Mouse (Mus musculus) heart, embryonic 11.5 days (tissue): ENCODE measurements around the gene Csf2rb. TPM values are rescaled to one million over a fixed set of nuclear protein-coding genes. Genes with fewer than 3 reads are reported as not detected.

ENCODE experiments used
- ATAC-seq: fragments of 200-750 bp; cut with Nextera tagmentation; replicated peaks from 2 replicates; pipeline ENCODE4 v1.8.0; 2017; ENCODE audit warnings: moderate library complexity; ENCODE audit not compliant: insufficient number of reproducible peaks, low FRiP score, low TSS enrichment
- H3K27ac ChIP-seq: fragments of 300-500 bp; sonication (generic); 2 replicates; pipeline ENCODE4 v1.5.1; 2014; ENCODE audit warnings: mild to moderate bottlenecking, low read depth, low read length
- H3K27me3 ChIP-seq: fragments of 300-500 bp; sonication (generic); 2 replicates; pipeline ENCODE4 v1.6.1; 2014; ENCODE audit warnings: mild to moderate bottlenecking, low read length, mixed read lengths; ENCODE audit not compliant: control insufficient read depth, insufficient read depth
- H3K36me3 ChIP-seq: fragments of 300-500 bp; sonication (generic); 2 replicates; pipeline ENCODE4 v1.6.1; 2014; ENCODE audit warnings: mild to moderate bottlenecking, low read length, moderate library complexity, mixed read lengths; ENCODE audit not compliant: control insufficient read depth, insufficient read depth
- H3K4me1 ChIP-seq: fragments of 300-500 bp; sonication (generic); 2 replicates; pipeline ENCODE4 v1.6.1; 2014; ENCODE audit warnings: low read length; ENCODE audit not compliant: control insufficient read depth, insufficient read depth
- H3K4me2 ChIP-seq: fragments of 300-500 bp; sonication (generic); 2 replicates; pipeline ENCODE4 v1.6.1; 2014; ENCODE audit warnings: mild to moderate bottlenecking, moderate library complexity
- H3K4me3 ChIP-seq: fragments of 300-500 bp; sonication (generic); 2 replicates; pipeline ENCODE4 v1.5.1; 2014; ENCODE audit warnings: low read depth, low read length
- H3K9ac ChIP-seq: fragments of 300-500 bp; sonication (generic); 2 replicates; pipeline ENCODE4 v1.6.1; 2014; ENCODE audit warnings: mild to moderate bottlenecking, low read depth, low read length, moderate library complexity
- H3K9me3 ChIP-seq: fragments of 300-500 bp; sonication (generic); replicated peaks from 2 replicates; pipeline ENCODE4 v1.6.1; 2016; ENCODE audit warnings: low read length; ENCODE audit not compliant: control insufficient read depth
- WGBS: fragments of 180-500 bp; shearing (Covaris S2); extraction: QIAGEN DNeasy Blood & Tissue Kit; methylation state at CpG from one replicate; pipeline ENCODE4 v1.1.7; 2014; ENCODE audit not compliant: insufficient replicate concordance; 5-methylcytosine and 5-hydroxymethylcytosine counted together
- polyA plus RNA-seq: library from polyadenylated mRNA; unstranded; fragments of >200 nt; fragmentation: Nextera tagmentation; extraction: Ambion mirVana; gene quantifications from 2 replicates; pipeline ENCODE4 v1.2.1, GENCODE M21; 2014

Csf2rb gene
- polyA plus RNA-seq, 1 experiment from 2014 or later, result 6.6 TPM

- no peaks in the 10 kb centered on the region for H3K9me3 ChIP-seq
- whole genome bisulfite sequencing, result 77% methylated on average over 10 of the region's 10 CpGs
- H3K27me3 ChIP-seq, result peaks cover 2% of the 10 kb centered on the region; the same call in 1 of the 2 replicates
- no peak overlapping the region for H3K9ac ChIP-seq
- H3K4me1 ChIP-seq, result no peaks in the 10 kb centered on the region
- no peak for ATAC-seq
- no peak overlapping the region for H3K4me3 ChIP-seq
- no peak overlapping the region for H3K4me2 ChIP-seq
- no peaks in the 10 kb centered on the region for H3K36me3 ChIP-seq
- H3K27ac ChIP-seq, result no peak overlapping the region
Measured at GRCm38 (mm10) chr15:78377859-78378258, 52.3 kb downstream of the Csf2rb start.

- WGBS, result 74% methylated on average over 10 of the region's 10 CpGs
- H3K36me3 ChIP-seq, result no peaks in the 10 kb centered on the region
Measured at GRCm38 (mm10) chr15:78378556-78378955, 53.0 kb downstream of the Csf2rb start.

GRCm38 (mm10) chr15:78380208-78380607, 54.7 kb downstream of the Csf2rb start:
- 79% methylated on average over 2 of the region's 2 CpGs for WGBS
- no peaks in the 10 kb centered on the region for H3K4me1 ChIP-seq
- H3K27ac ChIP-seq, result no peak overlapping the region
- H3K9me3 ChIP-seq, result no peaks in the 10 kb centered on the region
- no peak overlapping the region for H3K4me3 ChIP-seq
- peaks cover 2% of the 10 kb centered on the region; the same call in 1 of the 2 replicates for H3K27me3 ChIP-seq
- H3K36me3 ChIP-seq, result no peaks in the 10 kb centered on the region
- no peak overlapping the region for H3K4me2 ChIP-seq
- ATAC-seq, result no peak
- H3K9ac ChIP-seq, result no peak overlapping the region

More at GRCm38 (mm10) chr15:78378556-78378955, 53.0 kb downstream of the Csf2rb start:
- no peak overlapping the region for H3K4me2 ChIP-seq
- no peak overlapping the region for H3K27ac ChIP-seq
- ATAC-seq, result no peak
- no peaks in the 10 kb centered on the region for H3K4me1 ChIP-seq
- no peak overlapping the region for H3K9ac ChIP-seq
- no peak overlapping the region for H3K4me3 ChIP-seq
- H3K9me3 ChIP-seq, result no peaks in the 10 kb centered on the region
- H3K27me3 ChIP-seq, result peaks cover 2% of the 10 kb centered on the region; the same call in 1 of the 2 replicates

- Histone ChIP-seq H3K4me1 (no peaks in the 10 kb centered on the region), H3K27me3 (peaks cover 2% of the 10 kb centered on the region; the same call in 1 of the 2 replicates), H3K9ac (no peak overlapping the region), H3K36me3 (no peaks in the 10 kb centered on the region), H3K27ac (no peak overlapping the region), H3K4me2 (no peak overlapping the region), H3K9me3 (no peaks in the 10 kb centered on the region), H3K4me3 (no peak overlapping the region)
- WGBS, result 62% methylated on average over 4 of the region's 4 CpGs
- no peak for ATAC-seq
Measured at GRCm38 (mm10) chr15:78380741-78381140, 55.2 kb downstream of the Csf2rb start.

DNA sequence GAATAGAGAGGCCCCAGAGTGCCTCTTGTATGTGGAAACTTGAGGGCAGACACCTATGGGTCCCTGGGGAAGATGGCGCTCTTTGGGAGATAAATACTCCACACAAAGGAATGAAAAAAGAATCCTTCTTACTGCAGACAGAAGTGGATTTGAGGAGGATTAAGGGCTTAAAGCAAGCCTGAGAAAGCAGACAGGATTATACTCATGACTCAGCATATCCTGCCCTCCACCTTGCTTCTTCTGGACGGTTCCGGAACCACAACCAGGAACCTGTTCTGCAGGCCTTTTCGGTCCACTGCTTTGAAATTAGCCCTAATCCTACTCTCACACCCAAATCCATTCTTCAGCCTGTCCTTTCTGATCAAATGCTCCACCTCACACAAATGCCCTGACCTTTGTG, 56.6 kb downstream of the Csf2rb start:
- H3K36me3 ChIP-seq, result no peaks in the 10 kb centered on the region
- H3K9ac ChIP-seq, result no peak overlapping the region
- no peaks in the 10 kb centered on the region for H3K4me1 ChIP-seq
- peaks cover 2% of the 10 kb centered on the region; the same call in 1 of the 2 replicates for H3K27me3 ChIP-seq
- H3K4me3 ChIP-seq, result no peak overlapping the region
- WGBS, result 85% methylated on average over 4 of the region's 4 CpGs
- H3K9me3 ChIP-seq, result no peaks in the 10 kb centered on the region
- H3K27ac ChIP-seq, result no peak overlapping the region
- ATAC-seq, result no peak
- no peak overlapping the region for H3K4me2 ChIP-seq

DNA sequence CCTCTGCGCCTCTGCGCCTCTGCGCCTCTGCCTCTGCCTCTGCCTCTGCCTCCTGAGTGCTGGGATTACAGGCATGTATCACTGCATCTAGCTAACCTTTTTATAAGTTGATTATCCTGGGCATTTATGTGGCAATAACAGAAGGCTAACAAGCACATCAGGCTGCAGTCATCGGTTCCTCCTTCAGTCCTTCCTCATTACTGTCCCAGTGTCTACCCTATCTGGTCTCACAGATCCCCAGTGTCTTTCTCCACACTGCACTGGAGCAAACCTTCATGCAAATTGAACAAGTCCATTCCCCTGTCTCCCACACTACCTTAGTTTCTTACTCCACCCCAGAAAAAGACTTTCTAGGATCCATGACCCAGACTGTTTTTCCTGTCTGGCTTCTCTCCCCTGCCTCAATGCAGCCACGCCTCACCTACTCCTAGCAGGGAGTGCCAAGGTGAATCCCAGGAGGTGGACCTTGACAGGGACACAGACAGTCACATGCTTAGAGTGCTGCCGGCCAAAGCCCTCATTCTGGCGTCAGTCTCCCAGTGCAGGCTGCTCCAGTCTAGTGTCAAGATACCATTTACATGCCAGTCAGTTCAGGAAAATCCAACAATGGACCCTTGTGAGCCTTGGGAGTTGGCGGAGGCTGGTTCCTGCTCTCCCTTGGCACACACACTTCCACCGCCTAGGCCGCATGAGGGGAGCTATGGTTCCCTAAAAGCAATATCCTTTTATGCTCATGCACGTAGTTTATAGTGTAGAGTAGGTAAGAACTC, 58.1 kb downstream of the Csf2rb start:
- 80% methylated on average over 11 of the region's 11 CpGs for WGBS
- Histone ChIP-seq H3K36me3 (no peaks in the 10 kb centered on the region), H3K27me3 (peaks cover 3% of the 10 kb centered on the region; the same call in 1 of the 2 replicates), H3K4me2 (no peak overlapping the region), H3K4me3 (no peak overlapping the region), H3K27ac (no peak overlapping the region), H3K4me1 (no peaks in the 10 kb centered on the region), H3K9ac (no peak overlapping the region), H3K9me3 (no peaks in the 10 kb centered on the region)
- ATAC-seq, result no peak

DNA sequence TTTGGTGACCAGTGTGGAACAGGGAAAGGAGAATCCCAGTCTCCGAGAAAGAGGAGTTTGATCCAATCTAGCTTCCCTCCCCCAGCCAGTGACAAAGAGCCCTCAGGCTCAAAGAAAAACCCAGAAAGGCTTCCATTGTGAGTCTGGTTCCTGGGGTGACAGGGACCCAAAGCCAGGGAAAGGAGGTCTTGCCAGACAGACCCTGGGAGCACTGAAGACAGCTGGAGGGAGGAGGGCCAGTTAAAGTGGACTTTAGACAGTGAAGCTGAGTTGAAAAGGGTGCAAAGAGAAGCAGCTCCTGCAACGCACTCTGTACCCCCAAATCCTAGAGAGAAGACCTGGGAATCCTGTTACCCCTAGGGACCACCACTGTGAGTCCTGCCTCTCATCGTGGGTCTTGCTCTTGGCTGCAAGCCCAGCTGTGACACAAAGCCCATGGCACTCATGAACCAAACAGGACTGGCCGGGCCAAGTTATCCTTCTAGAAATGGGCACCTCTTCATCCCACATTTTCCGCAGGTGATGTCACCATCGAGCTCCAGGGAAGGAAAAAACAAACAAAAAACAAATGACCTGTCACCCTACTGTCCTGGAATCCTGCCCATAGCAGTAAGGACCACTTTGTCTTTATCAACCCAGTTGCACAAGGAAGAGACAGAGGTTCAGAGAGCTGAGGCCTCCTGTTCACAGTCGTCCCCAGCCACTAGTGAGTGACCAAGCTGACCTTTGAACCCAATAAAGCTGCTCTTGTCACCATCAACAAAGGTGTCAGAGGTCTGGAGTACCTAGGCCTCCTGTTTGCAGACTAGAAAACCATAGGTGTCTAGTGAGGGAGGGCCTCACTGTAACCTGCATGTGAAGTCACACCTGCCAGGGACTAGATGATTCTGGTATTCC, 58.9 kb downstream of the Csf2rb start:
- no peak for ATAC-seq
- Histone ChIP-seq H3K4me2 (no peak overlapping the region), H3K27ac (no peak overlapping the region), H3K36me3 (no peaks in the 10 kb centered on the region), H3K27me3 (peaks cover 5% of the 10 kb centered on the region; the same call in 1 of the 2 replicates), H3K9me3 (no peaks in the 10 kb centered on the region), H3K4me1 (no peaks in the 10 kb centered on the region), H3K4me3 (no peak overlapping the region), H3K9ac (no peak overlapping the region)
- WGBS, result 63% methylated on average over 7 of the region's 7 CpGs

- 88% methylated on average over 1 of the region's 1 CpGs for WGBS
- no peak for ATAC-seq
- H3K9me3 ChIP-seq, result no peaks in the 10 kb centered on the region
- H3K9ac ChIP-seq, result no peak overlapping the region
- no peaks in the 10 kb centered on the region for H3K36me3 ChIP-seq
- no peaks in the 10 kb centered on the region for H3K4me1 ChIP-seq
- H3K27me3 ChIP-seq, result peaks cover 5% of the 10 kb centered on the region; the same call in 1 of the 2 replicates
- H3K27ac ChIP-seq, result no peak overlapping the region
- H3K4me2 ChIP-seq, result no peak overlapping the region
- H3K4me3 ChIP-seq, result no peak overlapping the region
Measured at GRCm38 (mm10) chr15:78385564-78385963, 60.0 kb downstream of the Csf2rb start.
